Mouse (Mus musculus) heart, adult 2 months (tissue): ENCODE measurements around the gene Itpr2. TPM values are rescaled to one million over a fixed set of nuclear protein-coding genes. Genes with fewer than 3 reads are reported as not detected.

Experiments used
- DNase-seq, 2 experiments: peaks; one replicate each; pipeline ENCODE4 v3.0.0; 2021
- H3K27ac ChIP-seq: fragments of 200-600 bp; 2 replicates; pipeline ENCODE4 v1.8.1; 2022
- H3K27me3 ChIP-seq: fragments of 200-500 bp; 2 replicates; pipeline ENCODE4 v1.6.1; 2012; ENCODE audit warnings: mild to moderate bottlenecking, low read length, inconsistent platforms, mixed read lengths; ENCODE audit not compliant: control insufficient read depth, insufficient read depth
- H3K36me3 ChIP-seq: fragments of 200-500 bp; 2 replicates; pipeline ENCODE4 v1.6.1; 2012; ENCODE audit warnings: low read length, inconsistent platforms; ENCODE audit not compliant: control insufficient read depth, insufficient read depth
- H3K4me1 ChIP-seq: fragments of 200-500 bp; 2 replicates; pipeline ENCODE4 v1.6.1; 2011; ENCODE audit warnings: low read length; ENCODE audit not compliant: control insufficient read depth, insufficient read depth
- H3K4me3 ChIP-seq: fragments of 200-600 bp; 2 replicates; pipeline ENCODE4 v1.8.1; 2022
- H3K79me2 ChIP-seq: fragments of 200-500 bp; replicated peaks from 2 replicates; pipeline ENCODE4 v1.6.1; 2012; ENCODE audit warnings: mild to moderate bottlenecking, inconsistent platforms, low read length, moderate library complexity, mixed read lengths; ENCODE audit not compliant: control insufficient read depth, insufficient read depth
- H3K9ac ChIP-seq: fragments of 200-500 bp; 2 replicates; pipeline ENCODE4 v1.6.1; 2012; ENCODE audit warnings: low read depth, mild to moderate bottlenecking, control low read depth, inconsistent platforms, low read length, mixed read lengths
- CTCF ChIP-seq: fragments of 200-600 bp; IDR thresholded peaks from 2 replicates; pipeline ENCODE4 v1.8.1; 2022; ENCODE audit warnings: antibody characterized with exemption, mild to moderate bottlenecking, moderate library complexity
- EP300 ChIP-seq: fragments of 200-500 bp; IDR thresholded peaks from 2 replicates; pipeline ENCODE4 v1.6.1; 2011; ENCODE audit warnings: low read depth, low read length, control low read depth; ENCODE audit not compliant: insufficient read depth
- POLR2A ChIP-seq: fragments of 200-500 bp; IDR thresholded peaks from 2 replicates; pipeline ENCODE4 v1.6.1; 2011; ENCODE audit warnings: mild to moderate bottlenecking, low read depth, low read length, control low read depth; ENCODE audit not compliant: insufficient read depth
- WGBS: fragments of 180-500 bp; shearing (Covaris S2); methylation state at CpG from one replicate; pipeline ENCODE4 v1.1.7; 2018; 5-methylcytosine and 5-hydroxymethylcytosine counted together
- intact Hi-C: fragments of 180-260 bp; cut with DNase I; formaldehyde crosslinking; loops from one replicate; pipeline ENCODE4 v1.15.1; 2025
- polyA plus RNA-seq: library from polyadenylated mRNA; depleted of rRNA; stranded (reverse); fragments of >200 nt; gene quantifications from 2 replicates; pipeline ENCODE4 v1.2.3, GENCODE M21; 2012
- total RNA-seq, 2 experiments: library from RNA; stranded (reverse); gene quantifications; 2 replicates each; pipeline ENCODE4 v1.2.3; 2021

The Itpr2 gene
- total and polyA plus RNA-seq, 3 experiments, result 6.6 to 23.7 (median 20.1) TPM

DNA sequence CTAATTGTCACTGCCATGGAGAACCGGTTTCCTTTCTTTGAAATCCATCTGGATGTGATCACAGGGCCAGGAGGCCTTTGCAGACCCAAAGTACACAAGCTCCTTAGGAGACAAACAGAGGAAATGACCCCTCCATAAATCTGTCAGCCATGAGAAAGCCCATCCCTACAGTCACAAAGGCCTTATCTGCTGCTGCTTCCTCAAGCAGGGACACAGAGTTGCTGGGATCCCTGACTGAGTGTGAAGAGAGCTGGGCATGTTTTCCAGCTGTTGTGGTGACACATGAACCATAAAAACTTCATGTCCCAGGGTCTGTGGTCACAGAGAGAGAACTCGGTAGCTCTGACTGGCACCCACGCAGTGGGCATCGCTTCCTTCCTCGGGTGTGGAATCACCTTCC lies 28.7 kb upstream of the Itpr2 start:
- Histone ChIP-seq H3K4me3 (no peak overlapping the region), H3K27me3 (no peaks in the 10 kb centered on the region), H3K9ac (no peak overlapping the region), H3K27ac (peak overlapping the region; percentile 36; the same call in 1 of the 2 replicates), H3K36me3 (no peaks in the 10 kb centered on the region), H3K79me2 (no peaks in the 10 kb centered on the region), H3K4me1 (peaks cover 6% of the 10 kb centered on the region)
- WGBS, result 43% methylated on average over 5 of the region's 5 CpGs
- no peak for DNase-seq
- TF ChIP-seq CTCF (no peak), POLR2A (0 out of 2 replicates have a peak, but pooled peaks have one; percentile 31), EP300 (peak; percentile 77)
- intact Hi-C loops, result no loop called here

DNA sequence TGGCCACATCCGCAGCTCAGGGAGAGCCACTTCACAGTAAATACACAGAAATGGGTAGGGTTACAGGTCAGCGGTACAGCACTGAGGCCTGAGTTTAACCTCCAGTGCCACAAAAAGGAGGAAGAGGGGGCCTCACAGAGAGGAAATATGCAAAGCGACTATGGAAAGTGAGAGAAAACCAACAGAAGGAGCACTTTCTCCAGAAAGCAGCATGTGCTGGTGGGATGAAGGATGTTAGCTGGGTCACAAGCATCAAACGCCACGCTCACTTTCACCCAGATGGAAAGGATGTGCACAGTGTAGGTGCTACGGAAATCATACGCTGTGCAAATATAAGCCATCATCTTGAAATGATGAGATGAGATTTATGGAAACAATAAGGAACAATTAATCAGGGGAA lies 28.3 kb upstream of the Itpr2 start:
- peaks cover 6% of the 10 kb centered on the region for H3K4me1 ChIP-seq
- no peaks in the 10 kb centered on the region for H3K27me3 ChIP-seq
- no peak overlapping the region for H3K4me3 ChIP-seq
- no peaks in the 10 kb centered on the region for H3K79me2 ChIP-seq
- no peaks in the 10 kb centered on the region for H3K36me3 ChIP-seq
- WGBS, result 66% methylated on average over 7 of the region's 7 CpGs
- peak overlapping the region; percentile 9; the same call in 1 of the 2 replicates for H3K27ac ChIP-seq
- intact Hi-C loops, result no loop called here
- DNase-seq, result no peak
- no peak for TF ChIP-seq CTCF
- no peak for TF ChIP-seq EP300
- no peak for TF ChIP-seq POLR2A
- no peak overlapping the region for H3K9ac ChIP-seq

DNA sequence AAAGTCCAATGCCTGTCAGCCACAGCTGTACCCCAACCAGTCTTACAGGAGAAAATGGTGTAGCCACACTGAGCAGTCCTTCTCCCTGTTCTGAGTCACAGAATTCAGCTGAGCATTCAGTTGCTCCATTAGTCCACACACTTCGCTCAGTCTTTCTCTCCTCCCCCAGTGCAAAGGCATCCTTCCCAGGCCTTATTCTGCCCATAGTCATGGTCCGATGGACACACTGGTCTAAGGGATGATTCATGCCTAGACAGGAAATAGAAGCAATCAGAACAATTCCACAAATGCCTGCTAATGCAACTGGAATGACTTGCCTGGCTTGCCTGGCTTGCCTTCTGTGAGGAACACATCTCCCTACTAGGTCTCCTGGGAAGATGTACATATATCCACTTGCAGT lies 25.5 kb upstream of the Itpr2 start:
- Histone ChIP-seq H3K4me3 (no peak overlapping the region), H3K36me3 (no peaks in the 10 kb centered on the region), H3K9ac (no peak overlapping the region), H3K27ac (no peak overlapping the region), H3K27me3 (no peaks in the 10 kb centered on the region), H3K4me1 (peaks cover 6% of the 10 kb centered on the region), H3K79me2 (no peaks in the 10 kb centered on the region)
- 47% methylated on average over 2 of the region's 2 CpGs for WGBS
- TF ChIP-seq POLR2A (no peak), EP300 (no peak), CTCF (no peak)
- DNase-seq, result no peak
- intact Hi-C loops, result no loop called here

DNA sequence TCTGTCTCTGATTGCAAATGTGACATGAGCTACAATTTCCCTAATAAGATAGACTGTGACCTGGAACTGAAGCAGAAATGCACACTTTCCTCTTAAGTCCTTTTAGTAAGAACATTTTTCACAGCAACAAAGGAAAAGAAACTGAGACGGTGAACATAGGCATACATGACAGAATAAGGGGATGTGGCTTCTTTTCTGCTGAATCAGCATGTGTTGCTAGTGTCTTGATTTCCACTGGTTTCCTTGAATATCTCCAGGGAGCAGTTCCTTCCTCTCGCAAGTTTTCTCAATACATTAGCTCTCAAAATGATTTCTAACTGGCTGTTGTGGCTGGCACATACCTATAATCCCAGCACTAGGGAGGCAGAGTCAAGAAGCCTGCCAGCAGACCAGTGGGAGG lies 23.5 kb upstream of the Itpr2 start:
- DNase-seq, result no peak
- H3K36me3 ChIP-seq, result no peaks in the 10 kb centered on the region
- H3K4me3 ChIP-seq, result no peak overlapping the region
- 52% methylated on average over 2 of the region's 2 CpGs for WGBS
- H3K9ac ChIP-seq, result no peak overlapping the region
- no peak overlapping the region for H3K27ac ChIP-seq
- H3K27me3 ChIP-seq, result no peaks in the 10 kb centered on the region
- TF ChIP-seq EP300 (no peak), CTCF (no peak), POLR2A (no peak)
- intact Hi-C loops, result no loop called here
- no peaks in the 10 kb centered on the region for H3K79me2 ChIP-seq
- no peaks in the 10 kb centered on the region; the same call in 1 of the 2 replicates for H3K4me1 ChIP-seq

DNA sequence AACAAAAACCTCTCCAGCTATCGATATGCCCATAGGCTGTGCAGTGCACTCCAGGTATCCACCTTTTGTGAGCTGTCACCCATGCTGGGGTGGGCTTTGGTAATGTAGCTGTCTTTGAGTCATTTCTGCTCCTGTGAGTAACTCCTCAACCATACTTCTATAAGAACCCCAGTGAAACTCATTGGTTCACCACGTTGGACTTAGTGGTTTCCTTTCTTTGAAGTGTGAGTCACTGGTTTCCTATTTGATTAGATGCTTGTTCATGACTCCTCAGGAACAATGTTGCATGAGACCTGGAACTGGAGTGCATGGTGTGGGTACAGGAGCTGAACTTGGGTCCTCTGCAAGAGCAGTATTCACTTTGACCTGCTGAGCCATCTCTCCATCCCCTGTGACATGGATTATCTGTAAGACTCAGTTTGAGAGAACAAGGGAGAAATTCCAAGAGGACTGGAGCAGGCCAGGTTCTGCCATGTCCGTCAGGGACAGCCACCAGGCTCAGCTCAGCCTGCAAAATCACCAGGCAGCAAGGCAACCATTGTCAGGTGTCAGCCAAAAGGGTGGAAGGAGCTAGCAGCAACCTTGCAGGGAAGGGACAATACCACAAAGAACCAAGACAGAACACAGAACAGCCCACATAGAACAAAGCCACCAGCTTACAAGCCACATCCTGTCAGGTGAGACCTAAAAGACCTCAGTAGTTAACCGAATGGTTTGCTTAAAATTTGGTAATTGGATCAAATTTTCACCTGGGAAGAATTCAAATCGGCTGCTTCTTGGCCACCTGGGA lies 19.6 kb upstream of the Itpr2 start:
- WGBS, result 77% methylated on average over 5 of the region's 5 CpGs
- Histone ChIP-seq H3K4me1 (no peaks in the 10 kb centered on the region), H3K36me3 (no peaks in the 10 kb centered on the region), H3K9ac (no peak overlapping the region), H3K27ac (no peak overlapping the region), H3K27me3 (no peaks in the 10 kb centered on the region), H3K4me3 (no peak overlapping the region), H3K79me2 (no peaks in the 10 kb centered on the region)
- DNase-seq, result no peak
- intact Hi-C loops, result no loop called here
- TF ChIP-seq CTCF (no peak), EP300 (no peak), POLR2A (no peak)

DNA sequence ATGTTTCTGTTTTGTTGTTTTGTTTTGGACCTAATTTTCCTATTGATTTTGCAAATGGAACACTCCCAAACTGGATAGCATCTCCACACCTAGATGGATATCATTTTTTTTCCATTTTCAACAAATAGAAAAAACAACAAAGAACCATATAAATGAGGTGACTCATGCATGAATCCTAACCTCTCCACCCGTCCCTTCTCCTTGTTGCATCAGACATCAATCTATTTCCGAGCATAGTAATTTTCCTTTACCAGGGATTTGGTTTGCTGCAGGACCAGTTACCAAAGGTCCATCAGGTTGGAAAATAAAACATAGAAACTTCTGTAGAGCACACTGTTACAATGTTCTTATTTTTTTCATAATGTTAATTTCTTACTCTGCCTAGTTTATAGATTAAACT lies 17.0 kb upstream of the Itpr2 start:
- H3K4me3 ChIP-seq, result no peak overlapping the region
- H3K27me3 ChIP-seq, result no peaks in the 10 kb centered on the region
- H3K79me2 ChIP-seq, result no peaks in the 10 kb centered on the region
- intact Hi-C loops, result no loop called here
- TF ChIP-seq POLR2A, result no peak
- H3K4me1 ChIP-seq, result peaks cover 2% of the 10 kb centered on the region; the same call in 1 of the 2 replicates
- H3K9ac ChIP-seq, result no peak overlapping the region
- DNase-seq, result no peak
- H3K27ac ChIP-seq, result no peak overlapping the region
- H3K36me3 ChIP-seq, result no peaks in the 10 kb centered on the region
- 77% methylated on average over 2 of the region's 2 CpGs for WGBS
